Mouse (Mus musculus) ES-CJ7 (cell line): ENCODE results near the gene Aqp2.

ENCODE experiments used
- DNase-seq: peaks from one replicate; pipeline ENCODE4 v3.0.0; 2011; ENCODE audit warnings: low read depth, low spot score

Aqp2 gene

DNA sequence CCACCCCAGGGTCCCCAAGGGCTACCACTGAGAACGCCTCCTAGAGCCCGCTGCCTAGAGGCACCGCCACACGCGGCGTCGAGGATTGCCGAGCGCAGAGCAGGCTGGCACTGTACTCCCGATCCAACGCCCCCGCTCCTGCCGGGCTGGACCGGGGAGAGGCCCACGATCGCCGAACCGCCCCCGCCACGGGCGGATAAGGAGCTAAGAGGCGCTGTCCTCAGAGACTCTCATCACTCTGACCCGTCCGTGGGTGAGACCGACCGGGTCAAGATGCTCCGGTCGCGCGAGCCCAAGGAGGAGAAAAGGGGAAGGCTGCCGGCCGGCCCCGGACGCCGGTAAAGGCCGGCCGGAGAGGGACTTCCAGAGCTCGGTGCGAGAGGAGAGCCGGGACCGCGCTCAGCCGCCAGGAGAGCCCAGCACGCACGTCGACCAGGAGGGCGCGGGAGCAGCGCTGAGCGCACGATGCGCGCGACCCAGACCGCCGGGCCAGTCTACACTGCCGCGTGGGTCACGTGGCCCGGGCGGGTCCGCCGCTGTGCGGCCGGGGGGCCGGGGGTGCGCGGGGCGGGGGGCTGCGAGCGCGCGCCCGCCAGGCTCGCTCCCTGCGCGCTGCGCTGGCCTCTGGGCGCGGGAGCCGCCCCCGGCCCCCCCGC is 11.7 kb downstream of the Aqp2 start, which contains the start of gene Aqp5:
Gene Aqp5, plus strand, starts transcription at position 354 of the 656 bp plus-strand sequence.
- DNase-seq = peak; percentile 42

DNA sequence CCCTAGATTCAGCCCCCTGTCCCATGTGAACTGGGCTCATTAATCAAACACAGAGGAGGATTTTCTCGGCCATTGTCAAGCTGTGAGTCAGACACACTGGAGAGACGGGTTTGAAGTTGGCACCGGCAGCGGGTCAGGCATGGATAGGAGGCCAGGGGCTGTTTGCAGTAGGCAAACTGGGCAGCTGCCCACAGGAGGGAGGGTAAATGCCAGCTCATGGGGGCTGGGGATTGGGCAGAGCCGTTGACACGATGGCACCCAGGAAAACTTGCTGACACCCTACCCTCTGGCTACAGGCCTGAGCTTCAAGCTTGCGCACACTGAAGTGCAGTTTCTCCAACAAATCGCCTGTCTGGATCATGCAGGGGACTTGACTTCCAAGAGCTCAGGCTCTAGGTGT is 13.3 kb downstream of the Aqp2 start:
- no peak for DNase-seq

DNA sequence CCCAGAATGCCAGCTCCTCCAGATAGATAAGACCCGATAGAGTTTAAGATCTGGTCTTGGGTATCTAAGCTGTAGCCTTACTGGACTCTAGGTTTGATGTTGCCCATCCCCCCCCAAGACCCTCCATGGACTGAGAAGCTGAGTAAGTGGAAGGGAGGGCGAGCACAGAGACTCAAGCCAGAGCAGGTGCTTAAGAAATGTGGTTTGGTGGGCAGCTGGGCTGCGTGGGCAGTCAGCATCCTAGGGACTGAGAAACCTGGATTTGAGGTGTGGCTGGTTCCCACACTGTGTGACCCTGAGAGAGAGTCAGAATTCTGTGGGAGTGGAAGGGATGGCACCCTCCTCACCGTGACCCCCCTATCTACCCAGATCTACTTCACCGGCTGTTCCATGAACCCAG is 14.0 kb downstream of the Aqp2 start:
- no peak for DNase-seq

DNA sequence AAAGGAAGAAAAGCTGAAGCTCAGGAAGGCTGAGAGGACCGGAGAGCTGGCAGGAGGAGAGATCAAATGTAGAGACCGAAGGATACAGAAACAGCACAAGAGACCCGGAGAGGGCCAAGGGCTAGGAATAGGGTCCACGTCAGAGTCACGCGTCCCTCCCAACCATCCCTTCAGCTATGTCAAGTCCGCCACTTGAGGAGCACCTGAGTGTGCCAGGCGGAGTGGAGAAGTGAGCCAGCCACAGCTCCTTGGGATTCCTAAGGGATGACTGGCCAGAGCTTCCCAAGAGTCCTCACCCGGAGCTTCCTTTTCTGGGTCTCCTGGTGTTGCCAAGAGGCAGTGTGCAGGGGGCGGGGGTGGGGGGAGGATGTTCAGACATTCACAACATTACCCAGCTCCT is 16.1 kb downstream of the Aqp2 start:
- no peak for DNase-seq

DNA sequence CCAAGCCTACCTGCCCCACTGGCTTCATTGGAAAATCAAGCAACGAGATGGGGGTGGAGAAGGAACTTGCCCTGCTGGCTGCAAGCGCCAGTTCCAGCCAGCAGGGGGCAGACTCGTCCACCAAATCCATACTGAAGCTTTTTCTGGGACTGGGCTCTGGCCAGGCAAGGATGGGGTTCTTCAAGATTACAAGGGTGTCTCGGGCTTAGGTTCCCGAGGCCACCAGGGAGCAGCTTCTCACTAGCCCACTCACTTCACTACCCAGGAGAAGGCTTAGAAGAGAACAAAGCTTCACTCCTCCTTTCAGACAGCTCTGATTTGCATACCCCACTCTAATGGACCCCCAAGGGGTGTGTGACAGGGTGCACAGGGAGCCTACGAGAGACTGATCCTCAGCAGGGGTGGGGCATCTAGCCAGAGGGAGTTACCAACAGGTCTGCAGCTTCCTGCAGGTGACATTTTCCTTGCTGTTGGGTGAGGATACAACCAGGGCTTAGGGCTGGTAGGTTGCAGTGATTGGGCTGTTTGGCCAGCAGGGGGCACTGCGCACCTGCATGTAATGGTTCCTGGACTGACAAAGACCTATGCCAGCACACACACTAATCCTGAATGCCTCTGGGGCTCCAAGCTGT is 17.3 kb downstream of the Aqp2 start:
- peak; percentile 93 for DNase-seq

DNA sequence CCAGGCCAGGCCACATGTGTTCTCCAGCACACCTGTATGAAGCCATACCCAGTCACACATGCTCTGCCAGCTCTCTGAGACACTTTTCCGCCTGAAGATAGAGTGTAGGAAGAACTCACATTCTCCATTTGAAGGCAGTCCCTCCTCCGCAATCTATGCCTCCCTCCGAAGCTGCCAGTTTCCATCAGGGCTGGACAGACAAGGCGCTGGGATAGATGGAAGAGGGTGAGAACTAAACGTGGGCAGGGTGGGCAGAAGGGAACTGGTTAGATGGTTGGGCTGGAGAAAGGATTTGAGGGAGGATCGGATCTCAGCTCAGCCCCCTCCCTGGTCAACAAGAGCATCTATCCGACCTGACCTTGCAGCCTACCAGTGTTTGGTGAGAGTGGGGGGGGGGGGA is 18.0 kb downstream of the Aqp2 start:
- DNase-seq = no peak

DNA sequence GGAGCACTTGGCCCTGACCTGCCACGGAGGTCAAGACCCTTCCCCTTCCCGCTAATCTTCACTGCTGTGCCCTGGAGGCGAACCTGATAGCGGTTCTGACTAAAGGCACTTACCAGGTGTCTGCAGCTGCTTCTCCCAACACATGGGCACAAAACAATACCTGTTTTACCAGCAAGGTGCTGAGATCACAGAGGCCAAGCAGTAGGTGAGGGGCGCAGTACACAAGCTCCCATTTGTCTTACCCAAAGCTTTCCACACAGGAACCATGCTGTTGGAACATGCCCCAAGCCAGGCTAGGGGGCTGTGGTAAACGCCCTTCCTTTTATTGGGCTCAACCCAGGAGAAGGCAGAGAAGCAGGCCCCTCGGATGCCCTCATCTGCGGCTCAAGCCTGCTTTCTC is 18.7 kb downstream of the Aqp2 start:
- no peak for DNase-seq

DNA sequence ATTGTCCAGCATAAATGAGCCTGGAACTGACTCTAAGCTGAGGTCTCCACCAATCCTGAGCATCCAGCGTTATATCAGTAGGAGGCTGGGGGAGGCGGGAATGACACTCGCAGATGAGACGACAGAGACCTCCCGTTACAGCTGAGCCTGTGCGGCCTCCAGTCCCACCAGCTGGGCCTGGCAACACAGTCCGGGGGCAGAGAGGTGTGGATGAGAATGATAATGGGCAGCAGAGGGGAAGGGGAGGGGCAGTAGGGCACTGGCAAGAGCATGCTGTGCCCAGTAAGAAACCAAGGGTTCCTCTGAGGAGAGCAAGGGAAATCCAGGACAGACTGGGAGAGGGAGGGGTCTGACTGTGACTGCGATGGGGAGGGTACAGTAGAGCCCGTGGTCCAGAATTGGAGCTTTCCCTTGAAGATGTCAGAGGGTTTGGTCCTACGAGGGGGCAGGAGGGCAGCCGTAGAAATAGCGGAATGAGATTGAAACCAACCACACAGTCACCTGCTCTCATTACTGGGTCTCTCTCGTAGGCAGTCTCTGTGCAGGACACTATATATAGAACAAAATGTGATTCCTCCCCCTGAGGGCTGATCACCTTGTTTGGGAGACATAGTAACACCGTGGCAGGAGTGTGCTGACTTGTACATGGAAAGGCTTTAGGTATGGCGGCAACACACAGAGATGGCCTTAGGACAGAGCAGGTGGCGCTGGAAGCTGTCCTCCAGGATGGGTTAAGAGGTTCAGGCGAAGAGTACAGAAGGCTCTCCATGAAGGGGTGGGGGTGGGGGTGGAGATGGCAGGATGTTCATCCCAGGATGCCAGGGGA is 20.6 kb downstream of the Aqp2 start:
- no peak for DNase-seq

DNA sequence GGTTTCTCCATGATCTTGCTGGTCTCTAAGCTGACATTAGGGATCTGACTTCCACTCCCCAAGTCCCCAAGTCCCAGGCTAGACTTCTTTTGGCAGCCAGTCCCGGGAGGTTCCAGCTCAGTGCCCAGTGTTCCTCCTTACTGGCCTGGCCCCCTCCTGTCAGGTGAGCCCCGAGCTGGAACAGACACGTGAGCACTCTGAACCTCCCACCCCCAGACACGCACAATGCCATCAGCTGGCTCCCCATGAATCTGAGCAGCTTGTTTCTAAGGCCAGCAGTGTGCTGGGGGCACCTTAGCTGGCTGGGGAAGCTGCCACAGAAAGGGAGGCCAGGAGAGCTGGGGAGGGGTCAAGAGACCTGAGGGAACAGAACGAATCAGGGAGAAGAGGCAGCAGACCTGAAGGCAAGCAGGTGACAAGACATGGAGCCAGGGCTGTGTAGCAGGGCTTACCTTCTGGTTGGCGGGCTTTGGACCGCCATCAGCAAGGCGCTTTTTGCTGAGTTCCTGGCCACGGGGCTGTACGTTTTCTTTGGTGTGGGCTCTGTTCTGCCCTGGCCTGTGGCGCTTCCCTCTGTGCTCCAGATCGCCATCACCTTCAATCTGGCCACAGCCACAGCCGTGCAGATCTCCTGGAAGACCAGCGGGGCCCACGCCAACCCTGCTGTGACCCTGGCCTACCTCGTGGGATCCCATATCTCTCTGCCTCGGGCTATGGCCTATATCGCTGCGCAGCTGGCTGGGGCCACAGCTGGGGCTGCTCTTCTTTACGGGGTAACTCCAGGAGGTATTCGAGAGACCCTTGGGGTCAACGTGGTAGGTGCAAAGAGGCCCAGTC is 22.3 kb downstream of the Aqp2 start, which contains the start of gene Aqp6:
Gene Aqp6, plus strand, starts transcription at position 415 of the 837 bp plus-strand sequence.
- DNase-seq = no peak

DNA sequence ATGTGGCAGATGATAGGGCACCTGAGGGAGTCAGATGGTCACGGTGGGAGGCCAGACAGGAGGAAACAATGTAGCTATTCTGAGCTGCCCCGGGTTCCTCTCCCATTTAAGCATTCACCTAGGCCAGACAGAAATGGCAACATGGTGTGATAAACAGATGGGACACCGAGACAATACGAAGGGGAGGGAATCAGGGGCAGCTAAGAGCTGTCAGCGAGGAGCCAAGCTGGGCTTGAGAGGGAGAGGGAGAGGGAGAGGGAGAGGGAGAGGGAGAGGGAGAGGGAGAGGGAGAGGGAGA is 22.9 kb downstream of the Aqp2 start:
- DNase-seq = no peak

DNA sequence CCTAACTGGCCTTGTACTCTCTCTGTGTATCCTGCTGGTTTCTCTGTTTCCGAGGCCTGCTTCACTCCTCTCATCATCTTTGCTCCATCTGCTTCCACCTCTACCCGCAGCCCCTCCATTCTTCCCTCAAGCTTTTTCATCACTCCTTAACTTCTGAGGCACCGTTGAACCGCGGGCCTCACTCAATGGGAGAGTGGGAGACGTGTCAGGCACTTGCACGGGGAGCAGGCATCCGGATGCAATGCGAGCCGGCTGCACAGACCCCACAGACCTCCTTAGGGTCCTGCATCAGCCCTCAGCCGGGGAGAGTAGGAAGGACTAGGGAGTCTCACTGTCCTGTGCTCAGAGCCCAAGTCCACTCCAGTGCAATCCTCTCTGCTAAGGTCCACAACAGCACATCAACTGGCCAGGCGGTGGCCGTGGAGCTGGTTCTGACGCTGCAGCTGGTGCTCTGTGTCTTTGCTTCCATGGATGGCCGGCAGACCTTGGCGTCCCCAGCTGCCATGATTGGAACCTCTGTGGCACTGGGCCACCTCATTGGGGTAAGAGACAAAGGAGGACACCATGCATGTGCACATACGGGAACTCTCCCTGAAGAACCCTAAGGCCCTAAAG is 23.5 kb downstream of the Aqp2 start:
- no peak for DNase-seq

DNA sequence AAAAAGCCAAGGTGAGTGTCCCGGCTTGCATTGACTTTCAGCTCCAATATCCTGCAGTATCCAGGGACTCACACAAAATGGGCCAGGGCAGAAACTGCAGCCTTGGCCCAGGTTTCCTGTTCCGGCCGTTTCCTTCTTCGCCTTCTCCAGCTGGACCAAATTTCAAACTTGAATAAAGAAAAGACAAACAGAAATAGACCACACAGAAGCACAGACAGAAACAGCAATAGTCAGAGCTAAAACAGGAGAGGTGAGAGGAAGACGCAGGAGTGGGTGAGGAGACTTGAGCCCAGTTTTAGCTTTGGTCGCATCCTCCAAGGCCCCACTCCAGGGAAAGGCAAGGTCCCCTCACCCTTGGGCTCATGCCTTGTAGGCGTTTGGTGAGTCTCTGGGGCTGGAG is 24.4 kb downstream of the Aqp2 start:
- DNase-seq = no peak

DNA sequence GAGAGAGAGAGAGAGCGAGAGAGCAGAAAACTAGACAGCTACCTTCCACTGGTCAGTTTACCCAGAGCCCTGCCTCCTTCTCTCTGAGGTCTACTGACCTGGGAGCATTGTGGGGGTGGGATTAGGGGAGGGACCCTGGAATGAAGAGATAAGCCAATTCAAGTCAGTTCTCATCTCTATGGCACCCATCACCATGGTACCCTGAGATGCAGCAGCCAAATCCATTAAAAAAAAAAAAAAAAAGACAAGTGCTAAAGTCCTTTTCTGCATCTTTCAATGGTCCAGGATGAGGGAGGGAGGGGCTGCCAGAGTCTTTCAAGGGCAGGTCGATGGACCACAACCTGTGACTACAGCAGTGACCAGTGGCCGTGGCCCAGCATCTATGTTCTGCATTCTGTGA is 26.7 kb downstream of the Aqp2 start:
- no peak for DNase-seq

DNA sequence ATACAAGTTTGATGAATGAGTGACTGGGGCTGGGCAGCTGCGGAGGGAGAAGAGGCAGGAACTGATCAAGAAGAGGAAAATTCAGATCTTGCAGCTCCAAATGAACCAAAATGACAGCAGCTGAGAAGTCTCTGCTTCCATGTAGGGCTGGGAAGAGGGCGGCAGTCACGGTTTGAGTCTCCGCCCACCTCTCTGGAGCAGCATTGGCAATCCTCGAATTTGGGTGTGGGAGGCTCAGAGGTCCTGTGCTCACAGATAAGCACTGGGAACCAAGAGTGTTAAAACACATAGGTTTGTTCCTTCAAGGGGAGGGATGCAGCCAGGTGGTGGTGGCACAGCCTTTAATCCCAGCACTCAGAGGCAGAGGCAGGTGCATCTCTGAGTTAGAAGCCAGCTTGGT is 27.7 kb downstream of the Aqp2 start:
- no peak for DNase-seq

DNA sequence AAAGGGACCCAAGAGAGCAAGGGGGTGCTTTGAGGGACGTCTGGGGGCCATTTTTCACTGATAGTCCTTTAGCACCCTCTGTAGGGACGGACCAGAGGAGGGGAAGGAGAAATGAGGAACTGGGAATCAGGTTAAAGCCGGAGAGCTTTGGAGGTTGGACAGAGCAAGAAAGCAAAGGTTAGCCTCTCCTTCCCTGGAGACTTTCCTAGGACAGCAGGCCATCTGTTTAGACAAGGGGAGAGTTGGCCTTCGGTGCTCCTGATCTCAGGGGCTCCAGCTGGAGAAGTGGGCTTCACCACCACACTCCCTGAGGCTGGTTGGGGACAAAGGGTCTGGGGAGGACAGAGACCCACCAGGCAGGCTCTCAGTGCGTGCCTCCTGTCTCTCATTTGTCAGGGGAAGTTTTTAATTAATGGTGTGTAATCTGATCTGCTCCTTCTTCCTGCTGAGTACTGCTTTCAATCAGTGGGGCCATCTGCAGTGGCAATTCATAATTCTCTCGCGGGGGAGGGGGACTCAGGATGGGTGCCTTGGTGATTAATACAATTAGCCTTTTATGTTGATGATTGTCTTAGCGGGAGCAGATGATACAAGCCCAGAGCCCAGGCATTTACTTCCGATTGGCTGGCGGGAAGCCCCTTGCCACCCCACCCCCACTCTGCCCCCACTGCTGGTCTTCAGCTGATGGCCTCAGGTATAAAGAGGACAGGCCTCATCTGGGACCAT is 28.7 kb downstream of the Aqp2 start:
- no peak for DNase-seq

DNA sequence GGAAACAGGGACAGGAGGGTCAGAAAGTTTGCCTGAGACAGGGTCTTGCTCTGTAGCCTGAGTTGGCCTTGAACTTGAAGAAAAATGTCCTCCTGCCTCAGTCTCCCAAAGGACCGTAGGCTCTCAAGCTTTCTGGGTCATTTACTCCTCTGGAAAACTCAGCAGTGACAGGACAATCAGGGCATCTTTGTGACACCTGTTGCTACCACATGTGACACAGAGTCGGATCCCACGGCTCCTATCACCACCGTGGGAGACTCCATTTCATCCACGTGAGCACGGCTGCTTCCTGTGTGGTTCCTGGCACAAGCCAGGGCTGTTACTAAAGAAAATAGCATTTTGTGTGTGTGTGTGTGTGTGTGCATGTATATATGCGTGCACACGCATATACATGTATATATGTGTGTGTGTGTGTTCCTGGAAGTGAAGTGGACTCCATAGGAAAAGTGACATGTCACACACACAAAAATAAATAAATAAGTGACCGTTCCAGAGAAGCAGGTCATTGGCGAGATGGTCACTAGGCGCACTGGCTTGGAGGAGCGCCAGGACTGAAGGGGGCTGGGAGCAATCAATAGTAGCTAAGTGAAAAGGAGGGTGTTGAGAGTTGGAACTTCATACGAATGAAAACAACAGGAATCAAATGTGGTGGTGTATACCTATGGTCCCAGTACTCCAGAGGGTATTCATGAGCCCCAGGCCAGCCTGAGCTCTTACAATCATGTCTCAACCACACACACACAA is 29.7 kb downstream of the Aqp2 start:
- no peak for DNase-seq

DNA sequence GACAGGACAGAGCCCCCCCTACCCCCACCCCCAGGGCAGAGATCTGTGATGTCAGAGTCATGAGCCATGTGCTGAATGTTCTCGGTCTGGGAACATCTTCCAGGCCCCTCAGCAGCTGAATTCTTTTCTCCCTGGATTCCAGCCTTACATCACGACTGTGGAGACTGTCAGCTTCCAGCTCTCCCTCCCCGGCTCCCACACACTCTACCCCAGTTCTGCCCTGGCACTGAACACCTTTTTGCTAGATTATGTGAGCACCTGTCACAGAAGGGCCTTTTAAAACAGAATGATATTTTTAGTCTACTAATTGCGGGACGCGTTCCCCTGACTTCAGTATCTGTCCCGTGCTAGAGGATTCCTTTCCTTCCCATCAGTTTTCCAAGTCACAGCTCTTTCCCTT is 32.7 kb downstream of the Aqp2 start:
- no peak for DNase-seq

DNA sequence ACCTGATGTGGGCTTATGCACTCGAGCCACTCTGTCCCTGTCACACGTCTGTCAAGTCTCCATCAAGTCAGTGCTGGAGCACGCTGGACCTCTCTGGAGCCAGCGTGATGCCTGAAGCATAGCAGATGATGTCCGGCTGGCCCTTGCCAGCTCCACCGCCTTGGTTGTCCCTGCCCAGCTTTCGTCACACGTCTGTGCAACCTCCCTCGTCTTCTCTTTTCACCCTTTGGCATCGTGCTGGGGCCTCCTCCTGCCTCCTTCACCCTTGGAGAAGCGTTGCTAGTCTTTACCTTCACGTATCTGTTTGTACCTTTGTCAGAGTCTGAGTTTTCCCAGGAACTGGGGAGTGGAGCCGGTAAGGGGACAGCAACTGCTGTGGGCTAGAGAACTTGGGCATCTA is 35.4 kb downstream of the Aqp2 start:
- no peak for DNase-seq

DNA sequence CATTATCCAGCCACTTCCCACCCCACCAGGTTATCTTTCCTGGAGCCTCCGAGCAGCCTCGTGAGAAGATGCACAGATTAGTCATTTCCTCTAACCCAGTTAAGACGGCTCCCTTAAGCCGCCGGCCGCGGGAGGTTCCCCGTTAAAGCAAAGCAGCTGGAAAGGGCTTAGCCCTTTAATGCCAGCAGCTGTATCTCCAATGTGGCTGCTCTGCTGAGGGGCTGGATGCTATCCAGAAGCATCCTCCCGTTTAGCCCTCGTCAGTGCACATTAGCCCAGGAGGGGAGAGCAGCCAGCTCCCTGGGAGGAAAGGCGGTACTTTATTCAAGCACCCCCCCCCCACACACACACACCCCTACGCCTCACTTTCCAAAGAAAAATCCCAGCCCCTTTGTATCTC is 35.9 kb downstream of the Aqp2 start:
- no peak for DNase-seq

DNA sequence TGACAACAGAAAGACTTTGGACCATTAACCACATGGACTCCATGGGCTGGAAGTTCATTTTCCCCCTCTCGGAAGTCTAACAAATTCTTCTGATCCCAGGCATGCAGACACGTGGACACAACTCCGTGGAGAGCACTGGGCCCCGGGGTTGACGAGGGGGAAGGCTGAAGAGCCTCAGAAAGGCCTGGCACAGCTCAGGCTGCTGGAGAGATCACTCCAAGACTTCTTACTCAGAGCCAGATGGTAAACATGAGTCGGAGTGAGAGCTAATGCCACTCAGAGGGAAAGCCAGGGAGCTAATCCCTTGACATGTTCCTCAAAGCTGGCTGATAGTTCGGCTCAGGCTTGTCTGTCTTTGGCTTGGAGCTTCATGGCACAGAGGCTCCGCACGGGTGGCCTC is 36.4 kb downstream of the Aqp2 start:
- no peak for DNase-seq
